Mouse (Mus musculus) neural tube, embryonic 14.5 days (tissue): ENCODE measurements around the gene Cntd1. TPM values are rescaled to one million over a fixed set of nuclear protein-coding genes. Genes with fewer than 3 reads are reported as not detected.
"Not testable (repeated sequence)": the region's sequence is repeated elsewhere in the genome, so short reads cannot be mapped to it uniquely, and the experiment has no call there.

Experiments used
- ATAC-seq: fragments of 200-750 bp; cut with Nextera tagmentation; 2 replicates; pipeline ENCODE4 v1.8.0; 2017; ENCODE audit warnings: low read depth, mild to moderate bottlenecking, moderate TSS enrichment, moderate library complexity
- H3K27ac ChIP-seq: fragments of 300-500 bp; sonication (generic); 2 replicates; pipeline ENCODE4 v1.5.1; 2014; ENCODE audit warnings: low read depth, mild to moderate bottlenecking, control low read depth, low read length, moderate library complexity, mixed read lengths
- H3K27me3 ChIP-seq: fragments of 300-500 bp; sonication (generic); 2 replicates; pipeline ENCODE4 v1.6.1; 2014; ENCODE audit warnings: low read length; ENCODE audit not compliant: control insufficient read depth, insufficient read depth
- H3K36me3 ChIP-seq: fragments of 300-500 bp; sonication (generic); 2 replicates; pipeline ENCODE4 v1.6.1; 2014; ENCODE audit warnings: low read length, mixed read lengths; ENCODE audit not compliant: control insufficient read depth, insufficient read depth
- H3K4me1 ChIP-seq: fragments of 300-500 bp; sonication (generic); 2 replicates; pipeline ENCODE4 v1.6.1; 2014; ENCODE audit warnings: low read length; ENCODE audit not compliant: control insufficient read depth, insufficient read depth
- H3K4me2 ChIP-seq: fragments of 300-500 bp; sonication (generic); 2 replicates; pipeline ENCODE4 v1.6.1; 2014; ENCODE audit warnings: mild to moderate bottlenecking, low read depth, low read length, control low read depth
- H3K4me3 ChIP-seq: fragments of 300-500 bp; sonication (generic); 2 replicates; pipeline ENCODE4 v1.5.1; 2014; ENCODE audit warnings: low read depth, low read length, control low read depth, mixed read lengths
- H3K9ac ChIP-seq: fragments of 300-500 bp; sonication (generic); replicated peaks from 2 replicates; pipeline ENCODE4 v1.6.1; 2014; ENCODE audit warnings: low read depth, mild to moderate bottlenecking, control low read depth, low read length, mixed read lengths
- H3K9me3 ChIP-seq: fragments of 300-500 bp; sonication (generic); 2 replicates; pipeline ENCODE4 v1.6.1; 2016; ENCODE audit warnings: low read length; ENCODE audit not compliant: control insufficient read depth
- WGBS: fragments of 180-500 bp; shearing (Covaris S2); extraction: QIAGEN DNeasy Blood & Tissue Kit; methylation state at CpG from one replicate; pipeline ENCODE4 v1.1.7; 2014; 5-methylcytosine and 5-hydroxymethylcytosine counted together
- polyA plus RNA-seq: library from polyadenylated mRNA; unstranded; fragments of >200 nt; fragmentation: Nextera tagmentation; extraction: Ambion mirVana; gene quantifications from 2 replicates; pipeline ENCODE4 v1.2.1, GENCODE M21; 2014

Gene Cntd1
- polyA plus RNA-seq, 1 experiment from 2014 or later, result 0.75 TPM

DNA sequence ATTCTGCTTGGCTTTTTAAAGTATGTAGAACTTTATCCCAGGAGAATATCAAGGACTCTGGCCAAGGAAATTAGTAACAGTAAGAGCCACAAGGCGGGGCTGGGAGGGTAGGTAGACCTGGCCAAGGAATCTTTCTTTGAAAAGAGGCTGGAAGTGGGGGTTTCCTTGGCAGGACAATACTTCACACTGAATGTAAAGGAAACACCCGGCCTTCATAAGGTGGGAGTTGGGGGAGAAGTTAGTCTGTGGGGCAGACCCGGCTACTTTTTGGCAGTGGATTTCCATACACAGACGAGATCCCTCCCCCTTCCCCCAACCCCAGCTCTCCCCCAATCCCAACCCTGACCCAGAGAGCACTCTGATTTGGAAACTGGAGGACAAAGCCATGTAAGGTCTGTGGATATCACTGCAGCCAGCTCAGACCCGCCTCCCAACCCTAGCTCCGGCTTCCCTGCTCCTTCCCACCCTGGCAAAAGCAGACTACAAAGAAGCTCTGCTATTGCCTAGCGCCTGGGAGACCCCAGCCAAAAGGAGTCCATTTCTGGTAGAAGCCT lies 51.6 kb downstream of the Cntd1 start, which contains the start of gene Aoc3:
Gene Aoc3, plus strand, starts transcription at position 235 of the 554 bp plus-strand sequence.
- H3K9me3 ChIP-seq, result no peaks in the 10 kb centered on the region
- no peaks in the 10 kb centered on the region for H3K27me3 ChIP-seq
- WGBS, result 70% methylated on average over 7 of the region's 7 CpGs
- no peak within 1 kb of the TSS for H3K27ac ChIP-seq
- no peaks in the 10 kb centered on the region for H3K4me1 ChIP-seq
- no peak within 1 kb of the TSS for H3K4me3 ChIP-seq
- no peak within 1 kb of the TSS for H3K9ac ChIP-seq
- H3K36me3 ChIP-seq, result peaks cover 7% of the 10 kb centered on the region; the same call in 1 of the 2 replicates
- no peak within 1 kb of the TSS for H3K4me2 ChIP-seq
- ATAC-seq, result no peak

DNA sequence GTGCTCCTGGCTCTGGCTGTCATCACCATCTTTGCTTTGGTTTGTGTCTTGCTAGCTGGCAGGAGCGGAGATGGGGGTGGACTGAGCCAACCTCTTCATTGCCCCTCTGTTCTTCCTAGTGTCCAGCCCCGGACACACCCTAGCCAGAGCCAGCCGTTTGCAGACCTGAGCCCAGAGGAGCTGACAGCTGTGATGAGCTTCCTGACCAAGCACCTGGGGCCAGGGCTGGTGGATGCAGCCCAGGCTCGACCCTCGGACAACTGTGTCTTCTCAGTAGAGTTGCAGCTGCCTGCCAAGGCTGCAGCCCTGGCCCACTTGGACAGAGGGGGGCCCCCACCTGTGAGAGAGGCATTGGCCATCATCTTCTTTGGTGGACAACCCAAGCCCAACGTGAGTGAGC lies 52.1 kb downstream of the Cntd1 start:
- not testable (repeated sequence) for H3K36me3 ChIP-seq, H3K9ac ChIP-seq, H3K9me3 ChIP-seq, ATAC-seq, H3K4me3 ChIP-seq, H3K4me2 ChIP-seq, H3K27ac ChIP-seq, H3K27me3 ChIP-seq, H3K4me1 ChIP-seq
- WGBS, result 82% methylated on average over 4 of the region's 6 CpGs

DNA sequence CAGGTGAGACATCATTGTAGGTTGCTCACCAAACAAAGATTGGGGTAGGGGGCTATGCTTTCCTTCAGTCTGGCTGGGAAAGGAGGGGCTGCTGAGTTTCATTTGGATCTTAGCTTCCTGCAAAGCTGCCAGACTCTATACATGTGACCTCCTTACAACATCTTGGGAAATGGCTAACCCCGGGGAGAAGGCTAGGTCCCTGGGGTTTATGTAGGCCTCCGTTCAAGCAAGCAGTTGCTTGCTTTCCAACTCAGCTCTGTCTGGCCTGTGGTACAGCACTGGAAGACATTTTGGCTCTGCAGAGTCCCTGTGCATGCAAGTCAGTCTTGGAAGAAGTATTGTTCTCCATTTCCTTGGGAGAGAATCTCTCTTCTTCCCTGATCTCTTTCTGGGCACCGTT lies 53.7 kb downstream of the Cntd1 start:
- H3K9ac ChIP-seq, result no peak overlapping the region
- 89% methylated on average over 3 of the region's 3 CpGs for WGBS
- ATAC-seq, result no peak

DNA sequence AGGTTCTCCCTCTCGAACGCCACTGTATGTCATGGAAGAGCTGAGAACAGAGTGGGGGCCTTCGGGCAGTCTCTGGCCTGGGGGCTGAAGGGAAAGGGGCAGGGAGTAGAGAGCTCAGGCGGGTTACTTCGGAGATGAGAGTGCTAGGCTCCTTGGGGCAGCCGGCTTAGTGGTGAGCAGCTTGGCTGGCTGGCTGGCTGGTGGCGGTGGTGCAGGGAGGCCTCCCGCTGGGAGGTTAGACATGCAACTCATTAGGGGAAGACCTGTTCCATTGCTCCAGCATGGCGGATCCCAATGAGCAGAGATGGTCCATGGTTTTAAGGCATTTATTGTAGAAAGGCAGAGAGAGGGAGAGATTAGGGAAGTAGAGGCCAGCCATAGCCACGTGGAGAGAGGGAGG lies 55.2 kb downstream of the Cntd1 start:
- Histone ChIP-seq H3K27me3 (no peaks in the 10 kb centered on the region), H3K4me2 (no peak overlapping the region), H3K36me3 (no peaks in the 10 kb centered on the region), H3K9ac (no peak overlapping the region), H3K9me3 (no peaks in the 10 kb centered on the region), H3K4me3 (no peak overlapping the region), H3K4me1 (peaks cover 4% of the 10 kb centered on the region; the same call in 1 of the 2 replicates), H3K27ac (no peak overlapping the region)
- 29% methylated on average over 10 of the region's 10 CpGs for WGBS
- no peak for ATAC-seq

More for the DNA sequence above, 53.7 kb downstream of the Cntd1 start:
- Histone ChIP-seq H3K4me1 (peaks cover 2% of the 10 kb centered on the region; the same call in 1 of the 2 replicates), H3K36me3 (no peaks in the 10 kb centered on the region), H3K4me2 (no peak overlapping the region), H3K27ac (no peak overlapping the region), H3K4me3 (no peak overlapping the region), H3K9me3 (no peaks in the 10 kb centered on the region), H3K27me3 (no peaks in the 10 kb centered on the region)

DNA sequence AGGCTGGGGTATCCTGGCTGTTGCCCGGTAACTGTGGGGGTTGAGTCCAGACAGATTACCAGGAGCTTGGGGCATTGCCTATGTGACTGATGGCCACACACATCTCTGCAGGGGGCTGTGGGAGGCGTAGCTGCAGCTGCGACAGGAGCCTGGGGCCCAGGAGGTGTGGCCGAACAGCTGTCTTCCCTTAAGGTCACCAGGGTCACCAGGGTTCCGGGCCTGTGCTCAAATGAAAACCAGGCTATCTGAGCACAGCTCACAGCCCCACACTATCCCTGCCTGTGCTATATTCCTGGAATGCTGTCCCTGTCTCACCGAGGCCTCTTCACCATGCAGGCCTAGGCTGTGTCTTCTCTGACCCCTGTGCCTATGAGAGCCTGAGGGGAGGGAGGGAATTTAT lies 55.7 kb downstream of the Cntd1 start:
- no peaks in the 10 kb centered on the region for H3K36me3 ChIP-seq
- 4% methylated on average over 6 of the region's 6 CpGs for WGBS
- ATAC-seq, result no peak

DNA sequence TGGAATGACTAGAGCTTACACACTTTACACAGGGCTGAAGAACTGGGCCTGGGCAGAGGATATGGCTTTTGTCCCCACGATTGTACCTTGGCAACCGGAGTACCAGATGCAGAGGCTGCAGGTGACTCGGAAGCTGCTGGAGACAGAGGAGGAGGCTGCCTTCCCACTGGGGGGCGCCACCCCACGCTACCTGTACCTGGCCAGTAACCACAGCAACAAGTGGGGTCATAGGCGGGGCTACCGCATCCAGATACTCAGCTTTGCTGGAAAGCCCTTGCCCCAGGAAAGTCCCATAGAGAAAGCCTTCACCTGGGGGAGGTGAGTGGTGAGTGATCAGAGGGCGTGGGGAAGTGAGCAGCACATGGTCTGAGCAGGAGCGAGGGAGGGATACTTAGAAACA lies 56.9 kb downstream of the Cntd1 start:
- no peak overlapping the region for H3K4me2 ChIP-seq
- H3K4me3 ChIP-seq, result no peak overlapping the region
- no peaks in the 10 kb centered on the region for H3K36me3 ChIP-seq
- WGBS, result 86% methylated on average over 9 of the region's 9 CpGs
- ATAC-seq, result no peak
- H3K4me1 ChIP-seq, result peaks cover 4% of the 10 kb centered on the region; the same call in 1 of the 2 replicates
- H3K27ac ChIP-seq, result no peak overlapping the region
- H3K9me3 ChIP-seq, result no peaks in the 10 kb centered on the region
- H3K9ac ChIP-seq, result no peak overlapping the region
- no peaks in the 10 kb centered on the region for H3K27me3 ChIP-seq

More for the DNA sequence above, 55.7 kb downstream of the Cntd1 start:
- Histone ChIP-seq H3K4me2 (no peak overlapping the region), H3K27ac (no peak overlapping the region), H3K9ac (no peak overlapping the region), H3K4me1 (peaks cover 4% of the 10 kb centered on the region; the same call in 1 of the 2 replicates), H3K27me3 (no peaks in the 10 kb centered on the region), H3K9me3 (no peaks in the 10 kb centered on the region), H3K4me3 (no peak overlapping the region)

DNA sequence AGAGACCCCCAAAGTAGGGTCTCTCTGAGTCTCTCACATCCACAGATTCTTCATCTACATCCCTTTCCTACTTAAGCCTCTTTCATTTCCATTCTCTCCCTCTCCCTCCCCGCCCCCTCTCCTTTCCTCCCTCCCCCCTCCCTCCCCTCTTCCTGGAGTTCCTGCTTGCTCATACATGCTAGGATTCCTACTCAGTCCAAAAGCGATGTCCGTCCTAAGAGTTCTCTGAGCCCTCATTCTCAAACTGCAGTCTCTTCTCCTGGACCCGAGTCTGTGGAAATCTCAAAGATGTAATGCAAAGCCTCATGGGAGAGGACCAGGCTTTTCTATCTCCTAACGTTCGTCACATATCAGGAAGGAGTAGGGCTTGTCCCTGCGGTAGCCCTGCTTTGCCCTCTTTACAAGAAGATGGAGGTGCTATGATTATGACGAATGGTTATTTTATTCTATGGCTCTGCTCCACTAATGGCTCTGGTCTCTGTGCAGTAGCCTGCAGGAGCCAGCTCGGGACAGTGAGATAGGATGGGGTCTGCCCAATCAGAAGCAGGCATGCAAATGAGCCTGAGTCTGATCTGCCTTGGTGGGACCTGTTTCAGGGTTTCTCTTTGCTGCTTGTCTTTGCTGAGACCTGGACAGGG lies 59.4 kb downstream of the Cntd1 start:
- peak overlapping the region; percentile 8; the same call in 1 of the 2 replicates for H3K9ac ChIP-seq
- no peaks in the 10 kb centered on the region for H3K27me3 ChIP-seq
- peak overlapping the region; percentile 47 for H3K4me2 ChIP-seq
- no peaks in the 10 kb centered on the region for H3K36me3 ChIP-seq
- peak overlapping the region; percentile 20 for H3K4me3 ChIP-seq
- peak overlapping the region; percentile 16; the same call in 1 of the 2 replicates for H3K27ac ChIP-seq
- H3K9me3 ChIP-seq, result no peaks in the 10 kb centered on the region
- ATAC-seq, result peak; percentile 81
- peaks cover 4% of the 10 kb centered on the region; the same call in 1 of the 2 replicates for H3K4me1 ChIP-seq
- 3% methylated on average over 9 of the region's 9 CpGs for WGBS

Other genes starting within 250 kb of the Cntd1 start
- gene Naglu, start 209.0 kb upstream of the Cntd1 start, polyA plus RNA-seq, result 7.0 and 9.8 TPM in 2 replicates
- 0.35 TPM in 1 of 2 replicates, not detected in the other for gene Hsd17b1, start 200.6 kb upstream of the Cntd1 start, polyA plus RNA-seq
- gene Coasy, start 196.4 kb upstream of the Cntd1 start, polyA plus RNA-seq, result 38.3 and 39.2 TPM in 2 replicates
- gene Mlx, start 191.7 kb upstream of the Cntd1 start, polyA plus RNA-seq, result 84.6 and 95.7 TPM in 2 replicates
- 17.0 and 19.0 TPM in 2 replicates for gene Psmc3ip, start 183.6 kb upstream of the Cntd1 start, polyA plus RNA-seq
- 10.6 and 17.6 TPM in 2 replicates for gene Retreg3, start 159.1 kb upstream of the Cntd1 start, polyA plus RNA-seq
- 63.3 and 63.7 TPM in 2 replicates for gene Tubg1, start 159.1 kb upstream of the Cntd1 start, polyA plus RNA-seq
- 48.5 and 62.6 TPM in 2 replicates for gene Tubg2, start 123.1 kb upstream of the Cntd1 start, polyA plus RNA-seq
- gene Cntnap1, start 108.5 kb upstream of the Cntd1 start, polyA plus RNA-seq, result 7.5 and 8.3 TPM in 2 replicates
- gene Plekhh3, start 107.7 kb upstream of the Cntd1 start, polyA plus RNA-seq, result 7.2 and 10.5 TPM in 2 replicates
- 0.12 and 0.30 TPM in 2 replicates for gene Ccr10, start 103.6 kb upstream of the Cntd1 start, polyA plus RNA-seq
- gene Ezh1, start 52.5 kb upstream of the Cntd1 start, polyA plus RNA-seq, result 28.4 and 30.7 TPM in 2 replicates
- 63.1 and 103 TPM in 2 replicates for gene Ramp2, start 33.0 kb upstream of the Cntd1 start, polyA plus RNA-seq
- gene Vps25, start 25.3 kb upstream of the Cntd1 start, polyA plus RNA-seq, result 121 and 134 TPM in 2 replicates
- 4.2 and 5.9 TPM in 2 replicates for gene Wnk4, start 18.4 kb upstream of the Cntd1 start, polyA plus RNA-seq
- 242 and 258 TPM in 2 replicates for gene Coa3, start 102 bp downstream of the Cntd1 start, polyA plus RNA-seq
- 178 and 182 TPM in 2 replicates for gene Becn1, start 23.3 kb downstream of the Cntd1 start, polyA plus RNA-seq
- gene Psme3, start 37.2 kb downstream of the Cntd1 start, polyA plus RNA-seq, result 73.3 and 88.3 TPM in 2 replicates
- gene Aoc2, start 46.1 kb downstream of the Cntd1 start, polyA plus RNA-seq, result 1.7 and 2.0 TPM in 2 replicates
- 0.10 TPM in 1 of 2 replicates, not detected in the other for gene Aoc3, start 51.6 kb downstream of the Cntd1 start, polyA plus RNA-seq
- gene G6pc, start 88.5 kb downstream of the Cntd1 start, polyA plus RNA-seq, result not detected in 2 replicates
- 89.5 and 100 TPM in 2 replicates for gene Aarsd1, start 138.6 kb downstream of the Cntd1 start, polyA plus RNA-seq
- gene Gm27029, start 145.8 kb downstream of the Cntd1 start, polyA plus RNA-seq, result 8.1 and 8.9 TPM in 2 replicates
- 20.4 and 24.1 TPM in 2 replicates for gene Rundc1, start 146.1 kb downstream of the Cntd1 start, polyA plus RNA-seq
- gene Ptges3l, start 146.3 kb downstream of the Cntd1 start, polyA plus RNA-seq, result 1.8 and 3.0 TPM in 2 replicates
- gene Rpl27, start 163.3 kb downstream of the Cntd1 start, polyA plus RNA-seq, result 257 and 271 TPM in 2 replicates
- 1.4 and 2.0 TPM in 2 replicates for gene Ifi35, start 169.4 kb downstream of the Cntd1 start, polyA plus RNA-seq
- gene Rnd2, start 186.0 kb downstream of the Cntd1 start, polyA plus RNA-seq, result 37.9 and 61.8 TPM in 2 replicates
- gene Vat1, start 187.2 kb downstream of the Cntd1 start, polyA plus RNA-seq, result 67.4 and 90.8 TPM in 2 replicates